Mouse (Mus musculus): Measurements from ENCODE around the gene Skint4.

The Skint4 gene

DNA sequence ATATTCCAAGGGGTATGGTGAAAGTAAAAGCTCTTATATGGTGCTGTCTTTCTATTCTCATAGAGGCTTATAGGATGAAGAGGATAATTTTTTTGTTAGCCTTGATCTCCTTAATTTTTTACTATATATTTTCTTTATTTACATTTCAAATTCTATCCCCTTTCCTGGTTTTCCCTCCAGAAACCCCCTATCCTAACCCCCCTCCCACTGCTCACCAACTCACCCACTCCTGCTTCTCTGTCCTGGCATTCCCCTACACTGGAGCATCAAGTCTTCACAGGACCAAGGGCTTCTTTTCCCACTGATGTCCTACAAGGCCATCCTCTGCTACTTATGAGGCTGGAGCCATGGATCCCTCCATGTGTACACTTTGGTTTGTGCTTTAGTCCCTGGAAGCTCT, at the start of gene Skint4:
TSS of gene Skint4 (plus strand) at position 301 of the 400 bp plus-strand sequence.
- DNase-seq (ENCODE audit: low spot score in 2 of 2), result no peak

Data from heart, adult 9 months (tissue).